Mouse (Mus musculus) CD4-positive, CD25-positive, alpha-beta regulatory T cell, adult 2 months (primary cell): Measurements from ENCODE around the gene Olfr33.
A peak's percentile ranks its signal among the peaks of the same experiment; 100 is the strongest.

Experiments used
- DNase-seq: peaks from one replicate; pipeline ENCODE4 v3.0.0-alpha.2; 2012; ENCODE audit warnings: low read depth, low spot score

The Olfr33 gene

GRCm38 (mm10) chr7:102718970-102719369, at the start of gene Olfr33:
TSS of gene Olfr33 (minus strand) at chr7:102719070.
- no peak for DNase-seq

GRCm38 (mm10) chr7:102759266-102759665, 40.4 kb upstream of the Olfr33 start, which contains the start of the genes Olfr560 and Olfr78:
TSS of gene Olfr560 (minus strand) at chr7:102759366.
TSS of gene Olfr78 (minus strand) at chr7:102759471.
- DNase-seq: no peak

GRCm38 (mm10) chr7:102752086-102752485, 33.2 kb upstream of the Olfr33 start:
- peak; percentile 9 for DNase-seq

GRCm38 (mm10) chr7:102737705-102738104, 18.8 kb upstream of the Olfr33 start:
- no peak for DNase-seq

GRCm38 (mm10) chr7:102733793-102734192, 14.9 kb upstream of the Olfr33 start:
- no peak for DNase-seq

- DNase-seq: no peak
Measured at GRCm38 (mm10) chr7:102727391-102727790, 8.5 kb upstream of the Olfr33 start, which contains the start of gene Olfr559. TSS of gene Olfr559 (minus strand) at chr7:102727491.

- DNase-seq: no peak
Measured at GRCm38 (mm10) chr7:102701915-102702314, 17.0 kb downstream of the Olfr33 start, which contains the start of gene Olfr558. TSS of gene Olfr558 (plus strand) at chr7:102702215.

GRCm38 (mm10) chr7:102698461-102698860, 20.4 kb downstream of the Olfr33 start:
- DNase-seq: no peak

GRCm38 (mm10) chr7:102695358-102696125, 23.3 kb downstream of the Olfr33 start, which contains the start of gene Olfr557:
TSS of gene Olfr557 (plus strand) at chr7:102695910.
- peak; percentile 74 for DNase-seq

GRCm38 (mm10) chr7:102686944-102687501, 31.8 kb downstream of the Olfr33 start, which contains the start of gene Trim68:
TSS of gene Trim68 (minus strand) at chr7:102687327.
- DNase-seq: peak; percentile 95

GRCm38 (mm10) chr7:102681916-102682315, 37.0 kb downstream of the Olfr33 start:
- no peak for DNase-seq

- DNase-seq: no peak
Measured at GRCm38 (mm10) chr7:102676225-102676624, 42.6 kb downstream of the Olfr33 start.

GRCm38 (mm10) chr7:102665378-102665777, 53.5 kb downstream of the Olfr33 start:
- peak; percentile 22 for DNase-seq

GRCm38 (mm10) chr7:102664599-102664998, 54.3 kb downstream of the Olfr33 start, which contains the start of gene Olfr556:
TSS of gene Olfr556 (plus strand) at chr7:102664899.
- no peak for DNase-seq
